Mouse (Mus musculus): ENCODE data around the gene Lamtor2.

The Lamtor2 gene

GRCm38 (mm10) chr3:88567892-88568291 lies 15.0 kb upstream of the Lamtor2 start:
- DNase-seq, result peak in 1 of 2 experiments; percentile 36

GRCm38 (mm10) chr3:88566536-88567061 lies 13.7 kb upstream of the Lamtor2 start:
- DNase-seq, result no peak

GRCm38 (mm10) chr3:88566116-88566515 lies 13.2 kb upstream of the Lamtor2 start:
- DNase-seq, result no peak

GRCm38 (mm10) chr3:88563966-88564365 lies 11.1 kb upstream of the Lamtor2 start:
- no peak for DNase-seq

DNA sequence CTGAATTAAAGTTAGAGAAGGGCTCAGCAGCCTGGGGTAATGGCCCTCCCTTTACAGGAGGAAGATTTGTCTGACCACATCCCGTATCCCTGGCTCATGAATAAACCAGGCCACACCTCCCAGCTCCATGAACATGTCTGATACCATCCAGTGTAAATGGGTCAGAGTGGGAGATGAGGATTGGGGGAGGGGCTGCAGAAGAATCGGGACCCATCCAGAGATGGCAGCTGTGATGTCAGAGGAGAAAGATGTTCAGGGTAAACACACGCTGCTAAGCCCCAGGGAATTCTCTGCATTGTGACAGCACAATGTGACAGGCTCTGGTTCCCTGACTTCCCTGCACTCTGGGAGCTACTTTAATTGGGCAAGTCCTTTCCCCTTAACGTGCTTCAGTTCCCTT lies 10.6 kb upstream of the Lamtor2 start:
- DNase-seq, result no peak

- DNase-seq, result no peak
Observed at GRCm38 (mm10) chr3:88561989-88562388, 9.1 kb upstream of the Lamtor2 start.

DNA sequence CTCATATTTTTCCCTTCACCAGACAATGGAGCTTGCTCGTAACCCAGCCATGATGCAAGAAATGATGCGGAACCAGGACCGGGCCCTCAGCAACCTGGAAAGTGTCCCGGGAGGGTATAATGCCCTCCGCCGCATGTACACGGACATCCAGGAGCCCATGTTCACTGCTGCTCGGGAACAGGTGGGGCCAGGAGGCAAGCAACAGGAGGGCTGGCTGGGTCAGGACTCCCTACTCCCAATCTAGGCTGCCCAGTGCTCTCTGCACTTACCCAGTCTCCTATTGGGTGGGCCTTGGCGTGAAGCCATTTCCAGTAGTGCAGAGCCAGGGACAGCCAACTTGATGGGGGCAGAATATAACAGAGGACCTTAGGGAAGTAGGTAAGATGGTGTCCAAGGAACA lies 6.7 kb upstream of the Lamtor2 start:
- DNase-seq, result no peak

DNA sequence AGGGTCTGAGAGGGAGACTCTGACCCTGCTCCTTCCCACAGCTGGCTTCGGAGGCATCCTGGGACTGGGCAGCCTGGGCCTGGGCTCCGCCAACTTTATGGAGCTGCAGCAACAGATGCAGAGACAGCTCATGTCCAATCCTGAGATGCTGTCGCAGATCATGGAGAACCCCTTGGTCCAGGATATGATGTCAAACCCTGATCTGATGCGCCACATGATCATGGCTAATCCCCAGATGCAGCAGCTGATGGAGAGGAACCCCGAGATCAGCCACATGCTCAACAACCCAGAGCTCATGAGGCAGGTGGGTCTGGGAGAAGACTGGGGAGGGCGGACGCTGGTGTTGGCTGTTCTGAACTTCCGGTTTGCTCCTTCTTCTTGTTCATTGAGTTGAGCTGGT lies 3.7 kb upstream of the Lamtor2 start:
- DNase-seq, result no peak

- DNase-seq, result no peak
Observed at GRCm38 (mm10) chr3:88555731-88556130, 2.9 kb upstream of the Lamtor2 start.

- no peak for DNase-seq
Observed at GRCm38 (mm10) chr3:88555069-88555605, 2.3 kb upstream of the Lamtor2 start.

DNA sequence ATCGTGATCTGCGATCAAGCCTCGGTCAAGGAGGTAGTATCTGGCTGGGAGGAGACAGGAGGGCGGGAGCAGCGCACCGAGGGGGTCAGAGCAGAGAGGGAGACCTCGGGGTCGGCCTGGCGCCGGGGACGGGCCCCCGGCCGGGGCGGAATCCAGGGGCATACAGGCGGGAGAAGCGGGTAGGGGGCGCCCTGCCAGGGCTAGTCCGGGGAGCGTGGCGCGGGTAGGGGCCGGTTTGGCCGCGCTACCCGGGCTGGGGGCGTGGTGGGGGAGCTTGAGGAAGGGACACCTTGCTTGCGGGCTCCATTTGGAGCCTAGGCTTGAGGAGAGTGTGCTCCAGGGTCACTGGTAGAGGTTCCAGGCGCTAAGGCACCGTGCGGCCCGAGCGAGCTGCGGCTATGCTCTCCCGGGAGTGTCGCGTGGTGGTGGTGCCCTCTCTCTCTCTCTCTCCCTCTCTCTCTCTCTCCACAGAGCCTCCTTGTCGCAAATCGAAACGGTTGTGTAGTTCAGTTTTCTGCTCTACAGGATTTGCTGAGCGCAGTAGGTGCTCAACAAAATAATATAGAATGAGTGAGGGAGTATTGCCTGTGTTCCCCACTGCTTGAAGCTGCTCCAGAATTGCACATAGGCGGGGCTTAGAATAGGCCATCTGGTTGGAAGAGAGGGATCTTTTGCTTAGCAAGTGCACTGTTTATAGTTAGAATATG lies 1.2 kb upstream of the Lamtor2 start:
- peak; percentile 39 to 45 for DNase-seq

GRCm38 (mm10) chr3:88553525-88553879 lies 628 bp upstream of the Lamtor2 start, which contains the start of gene Ubqln4:
Gene Ubqln4, plus strand, starts transcription at chr3:88553758.
- peak; percentile 89 to 90 for DNase-seq

GRCm38 (mm10) chr3:88552082-88552645 lies 710 bp downstream of the Lamtor2 start:
- DNase-seq, result no peak

- no peak for DNase-seq
Observed at GRCm38 (mm10) chr3:88551586-88551985, 1.3 kb downstream of the Lamtor2 start.

- peak; percentile 86 to 93 for DNase-seq
Observed at GRCm38 (mm10) chr3:88548180-88548917, 4.5 kb downstream of the Lamtor2 start, which contains the start of gene Rab25. Gene Rab25, minus strand, starts transcription at chr3:88548300.

- DNase-seq, result no peak
Observed at GRCm38 (mm10) chr3:88546674-88547418, 6.0 kb downstream of the Lamtor2 start.

GRCm38 (mm10) chr3:88544955-88545591 lies 7.8 kb downstream of the Lamtor2 start:
- no peak for DNase-seq

DNA sequence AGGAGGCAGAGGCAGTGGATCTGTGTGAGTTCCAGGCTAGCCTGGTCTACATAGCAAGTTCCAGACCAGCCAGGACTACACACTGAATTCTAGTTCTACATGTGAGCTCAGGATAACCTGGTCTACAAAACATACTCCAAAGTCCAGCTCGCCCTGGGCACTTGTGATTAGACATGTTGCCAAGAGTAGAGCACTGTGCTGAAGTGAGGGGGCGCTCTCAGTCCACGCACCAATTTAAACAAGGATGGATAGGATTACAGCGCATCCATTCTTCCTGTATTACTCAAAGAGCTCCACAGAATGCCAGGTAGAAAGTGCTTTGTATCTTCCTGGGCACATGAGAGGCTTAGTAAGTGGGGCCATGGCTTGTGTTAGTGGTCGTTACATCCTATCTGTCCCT lies 8.4 kb downstream of the Lamtor2 start:
- DNase-seq, result peak in 1 of 2 experiments; percentile 46

DNA sequence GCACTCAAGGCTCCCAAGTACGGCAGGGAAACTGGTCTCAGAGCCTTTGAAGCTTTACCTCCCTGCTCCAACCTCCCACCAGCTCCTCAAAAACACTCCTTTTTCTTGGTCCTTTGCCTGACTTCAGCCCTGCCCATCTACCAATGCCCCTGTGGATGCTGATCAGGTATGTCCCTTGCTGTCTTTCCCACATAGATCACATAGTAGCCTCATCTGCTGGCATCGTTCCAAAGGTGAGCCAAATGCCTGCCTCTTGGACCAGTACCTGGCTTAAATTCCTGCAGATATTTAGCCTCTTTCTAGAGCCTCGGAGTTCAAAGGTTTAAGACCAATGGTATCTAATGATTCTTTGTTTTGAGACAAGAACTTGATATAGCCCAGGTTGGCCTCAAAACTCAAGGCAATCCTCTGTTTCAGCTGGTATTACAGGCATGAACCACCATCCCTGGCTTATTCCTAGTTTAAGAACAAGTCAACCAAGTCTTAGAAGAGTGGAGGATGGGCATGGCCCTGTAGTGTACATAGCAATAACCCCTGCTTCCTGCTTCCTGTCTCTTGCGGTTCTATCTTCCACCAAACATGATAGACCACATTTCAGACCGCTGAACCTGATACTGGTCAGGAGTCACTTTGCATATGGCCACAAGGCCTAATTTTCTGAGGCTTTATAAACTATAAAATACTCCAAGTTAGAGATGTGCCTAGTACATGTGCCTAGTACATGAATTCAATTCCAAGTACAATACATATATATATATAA lies 9.0 kb downstream of the Lamtor2 start:
- DNase-seq, result no peak

GRCm38 (mm10) chr3:88543174-88543573 lies 9.7 kb downstream of the Lamtor2 start:
- no peak for DNase-seq

- no peak for DNase-seq
Observed at GRCm38 (mm10) chr3:88542486-88542885, 10.4 kb downstream of the Lamtor2 start.
